12 mouse cellular contexts compared by ENCODE assay signal in genomic region chr5:74980154-74980553, GRCm38 (mm10).
DNase-seq lines count a peak whose midpoint lies in the region; ATAC-seq and TF ChIP-seq lines count a peak whose summit lies in the region.
"Had no signal": no experiment of that assay in that cellular context is flagged by ENCODE, and none has a peak within 500 bp of the region (broad histone marks: within the 10 kb centered on the region; RNA-seq: fewer than 3 reads in every experiment).

No protein-coding gene starts in this region.

- no peak for TF ChIP-seq CTCF in stomach, postnatal 0 days (IDR thresholded peaks at IDR 0.05; ENCODE audit: low read depth)

- TF ChIP-seq EP300 in stomach, postnatal 0 days (optimal IDR thresholded peaks at IDR 0.05) = no peak

- peak; percentile 59 to 62 for DNase-seq in cerebellum, postnatal 10 days
- DNase-seq in cerebellum, adult 9-10 months = no peak
- DNase-seq in stomach, postnatal 0 days (ENCODE audit: low spot score) = no peak
- no peak for DNase-seq in urinary bladder, adult 18-20 months (ENCODE audit: low spot score in 2 of 2)
- DNase-seq in urinary bladder, adult 2 months (ENCODE audit: low spot score) = no peak
- DNase-seq: cerebellum, postnatal 36 days; right cerebral cortex, postnatal 25 days had no signal

- WGBS in intestine, embryonic 15.5 days = 18% methylated on average over 7 of the region's 7 CpGs
- 15% methylated on average over 7 of the region's 7 CpGs for WGBS in intestine, embryonic 16.5 days
- 24% methylated on average over 7 of the region's 7 CpGs for WGBS in stomach, embryonic 16.5 days
- 24% methylated on average over 7 of the region's 7 CpGs for WGBS in stomach, postnatal 0 days

- no peak overlapping the region for H3K4me3 ChIP-seq in intestine, embryonic 15.5 days (replicated peaks)
- H3K4me3 ChIP-seq in intestine, embryonic 16.5 days (ENCODE audit: low read length) = no peak overlapping the region
- no peak overlapping the region for H3K4me3 ChIP-seq in stomach, embryonic 16.5 days (replicated peaks; ENCODE audit: low read length)
- H3K4me3 ChIP-seq in stomach, postnatal 0 days (ENCODE audit: low read depth, low read length) = no peak overlapping the region
- H3K4me3 ChIP-seq: kidney, embryonic 15.5 days; limb, embryonic 15.5 days had no signal

- H3K9me3 ChIP-seq in intestine, embryonic 15.5 days = no peaks in the 10 kb centered on the region
- no peaks in the 10 kb centered on the region for H3K9me3 ChIP-seq in intestine, embryonic 16.5 days (ENCODE audit: control insufficient read depth, low read length)
- no peaks in the 10 kb centered on the region for H3K9me3 ChIP-seq in stomach, embryonic 16.5 days (replicated peaks; ENCODE audit: control insufficient read depth, low read length)
- H3K9me3 ChIP-seq in stomach, postnatal 0 days (ENCODE audit: control insufficient read depth, low read length) = no peaks in the 10 kb centered on the region
- H3K9me3 ChIP-seq: kidney, embryonic 15.5 days; limb, embryonic 15.5 days had no signal

- H3K9ac ChIP-seq in intestine, embryonic 15.5 days = no peak overlapping the region
- no peak overlapping the region for H3K9ac ChIP-seq in intestine, embryonic 16.5 days (ENCODE audit: low read depth, low read length)
- H3K9ac ChIP-seq in stomach, embryonic 16.5 days (ENCODE audit: low read length) = no peak overlapping the region
- H3K9ac ChIP-seq in stomach, postnatal 0 days (ENCODE audit: low read length) = no peak overlapping the region
- H3K9ac ChIP-seq: kidney, embryonic 15.5 days; limb, embryonic 15.5 days had no signal

- H3K27ac ChIP-seq in intestine, embryonic 15.5 days = no peak overlapping the region
- H3K27ac ChIP-seq in intestine, embryonic 16.5 days (ENCODE audit: low read length) = no peak overlapping the region
- H3K27ac ChIP-seq in stomach, embryonic 16.5 days (ENCODE audit: low read length) = 0 out of 2 replicates have a peak overlapping the region, but pooled peaks have one; percentile 16
- no peak overlapping the region for H3K27ac ChIP-seq in stomach, postnatal 0 days (replicated peaks)
- H3K27ac ChIP-seq: kidney, embryonic 15.5 days had no signal

- peak; percentile 17; the same call in 1 of the 2 replicates for ATAC-seq in intestine, embryonic 15.5 days
- ATAC-seq in intestine, embryonic 16.5 days = no peak
- ATAC-seq in stomach, embryonic 16.5 days (ENCODE audit: insufficient read depth, low FRiP score) = no peak
- no peak for ATAC-seq in stomach, postnatal 0 days (ENCODE audit: low FRiP score, low TSS enrichment)

- peaks cover 12% of the 10 kb centered on the region for H3K4me1 ChIP-seq in intestine, embryonic 15.5 days (replicated peaks)
- peaks cover 6% of the 10 kb centered on the region for H3K4me1 ChIP-seq in intestine, embryonic 16.5 days (ENCODE audit: control insufficient read depth, insufficient read depth, low read length)
- peaks cover 13% of the 10 kb centered on the region for H3K4me1 ChIP-seq in stomach, embryonic 16.5 days (ENCODE audit: control insufficient read depth, insufficient read depth, low read length)
- no peaks in the 10 kb centered on the region for H3K4me1 ChIP-seq in stomach, postnatal 0 days (replicated peaks; ENCODE audit: control insufficient read depth, insufficient read depth)

- no peak overlapping the region for H3K4me2 ChIP-seq in intestine, embryonic 15.5 days (replicated peaks)
- no peak overlapping the region for H3K4me2 ChIP-seq in intestine, embryonic 16.5 days (ENCODE audit: low read depth, low read length)
- no peak overlapping the region for H3K4me2 ChIP-seq in stomach, embryonic 16.5 days (ENCODE audit: low read depth, low read length)
- H3K4me2 ChIP-seq in stomach, postnatal 0 days (replicated peaks; ENCODE audit: low read depth) = no peak overlapping the region
- H3K4me2 ChIP-seq: kidney, embryonic 15.5 days; limb, embryonic 15.5 days had no signal

- H3K27me3 ChIP-seq in intestine, embryonic 15.5 days (replicated peaks) = no peaks in the 10 kb centered on the region
- H3K27me3 ChIP-seq in intestine, embryonic 16.5 days (replicated peaks; ENCODE audit: control insufficient read depth, insufficient read depth, low read length) = no peaks in the 10 kb centered on the region
- no peaks in the 10 kb centered on the region for H3K27me3 ChIP-seq in stomach, embryonic 16.5 days (ENCODE audit: control insufficient read depth, insufficient read depth, low read length)
- H3K27me3 ChIP-seq in stomach, postnatal 0 days (ENCODE audit: control insufficient read depth, insufficient read depth, low read length) = no peaks in the 10 kb centered on the region
- H3K27me3 ChIP-seq: limb, embryonic 15.5 days had no signal

- H3K36me3 ChIP-seq in intestine, embryonic 15.5 days = no peaks in the 10 kb centered on the region
- H3K36me3 ChIP-seq in intestine, embryonic 16.5 days (ENCODE audit: control insufficient read depth, insufficient read depth, low read length) = no peaks in the 10 kb centered on the region
- H3K36me3 ChIP-seq in stomach, embryonic 16.5 days (ENCODE audit: control insufficient read depth, insufficient read depth, low read length) = no peaks in the 10 kb centered on the region
- no peaks in the 10 kb centered on the region for H3K36me3 ChIP-seq in stomach, postnatal 0 days (ENCODE audit: control insufficient read depth, insufficient read depth, low read length)
- H3K36me3 ChIP-seq: kidney, embryonic 15.5 days; limb, embryonic 15.5 days had no signal

Comparison
In these comparisons a context has a peak if more than half of its experiments do, and no peak if none do; other contexts are left out.
1. DNase-seq: peak in cerebellum, postnatal 10 days (2 of 2); none in cerebellum, adult 9-10 months (single experiment), stomach, postnatal 0 days (single experiment), urinary bladder, adult 18-20 months (0 of 2) and urinary bladder, adult 2 months (single experiment).